Mouse (Mus musculus) liver, embryonic 12.5 days (tissue): ENCODE results near the gene Flt3l. TPM values are rescaled to one million over a fixed set of nuclear protein-coding genes. Genes with fewer than 3 reads are reported as not detected.
A peak's percentile ranks its signal among the peaks of the same experiment; 100 is the strongest.

Source experiments
- ATAC-seq: fragments of 200-750 bp; cut with Nextera tagmentation; 2 replicates; pipeline ENCODE4 v1.8.0; 2017; ENCODE audit warnings: moderate number of reproducible peaks, mild to moderate bottlenecking, moderate library complexity
- H3K27ac ChIP-seq: fragments of 300-500 bp; sonication (generic); 2 replicates; pipeline ENCODE4 v1.5.1; 2016; ENCODE audit warnings: mild to moderate bottlenecking
- H3K27me3 ChIP-seq: fragments of 300-500 bp; sonication (generic); replicated peaks from 2 replicates; pipeline ENCODE4 v1.6.1; 2016; ENCODE audit warnings: mild to moderate bottlenecking, moderate library complexity
- H3K36me3 ChIP-seq: fragments of 300-500 bp; sonication (generic); 2 replicates; pipeline ENCODE4 v1.6.1; 2016; ENCODE audit warnings: mild to moderate bottlenecking, moderate library complexity
- H3K4me1 ChIP-seq: fragments of 300-500 bp; sonication (generic); 2 replicates; pipeline ENCODE4 v1.6.1; 2016
- H3K4me2 ChIP-seq: fragments of 300-500 bp; sonication (generic); 2 replicates; pipeline ENCODE4 v1.6.1; 2016; ENCODE audit warnings: mild to moderate bottlenecking, moderate library complexity
- H3K4me3 ChIP-seq: fragments of 300-500 bp; sonication (generic); 2 replicates; pipeline ENCODE4 v1.5.1; 2016; ENCODE audit warnings: mild to moderate bottlenecking, moderate library complexity
- H3K9ac ChIP-seq: fragments of 300-500 bp; sonication (generic); 2 replicates; pipeline ENCODE4 v1.6.1; 2016; ENCODE audit warnings: mild to moderate bottlenecking, moderate library complexity
- H3K9me3 ChIP-seq: fragments of 300-500 bp; sonication (generic); replicated peaks from 2 replicates; pipeline ENCODE4 v1.6.1; 2016; ENCODE audit warnings: mild to moderate bottlenecking, moderate library complexity
- WGBS: fragments of 180-500 bp; shearing (Covaris S2); methylation state at CpG from one replicate; pipeline ENCODE4 v1.1.7; 2016; ENCODE audit not compliant: insufficient replicate concordance; 5-methylcytosine and 5-hydroxymethylcytosine counted together
- polyA plus RNA-seq: library from polyadenylated mRNA; unstranded; fragments of >200 nt; fragmentation: Nextera tagmentation; extraction: Ambion mirVana; gene quantifications from 2 replicates; pipeline ENCODE4 v1.2.1, GENCODE M21; 2016

The Flt3l gene
- 5.1 and 5.7 TPM in 2 replicates for polyA plus RNA-seq

- WGBS = 2% methylated on average over 29 of the region's 29 CpGs
- Histone ChIP-seq H3K4me3 (peak within 1 kb of the TSS; percentile 75), H3K27ac (peak within 1 kb of the TSS; percentile 83), H3K36me3 (peaks cover 15% of the 10 kb centered on the region), H3K9me3 (no peaks in the 10 kb centered on the region), H3K27me3 (no peaks in the 10 kb centered on the region), H3K9ac (peak within 1 kb of the TSS; percentile 81), H3K4me2 (peak within 1 kb of the TSS; percentile 94), H3K4me1 (peaks cover 65% of the 10 kb centered on the region)
- peak; percentile 77 for ATAC-seq
Measured at GRCm38 (mm10) chr7:45135993-45136567, at the start of gene Flt3l, which contains the start of gene Gm45713. Flt3l (minus strand) TSS chr7:45136432. Gm45713 (minus strand) TSS chr7:45136231.

GRCm38 (mm10) chr7:45185921-45186320, 49.7 kb upstream of the Flt3l start:
- H3K27me3 ChIP-seq = peaks cover 100% of the 10 kb centered on the region
- no peaks in the 10 kb centered on the region for H3K36me3 ChIP-seq
- WGBS = 47% methylated on average over 7 of the region's 7 CpGs
- no peak overlapping the region for H3K27ac ChIP-seq
- no peak overlapping the region for H3K9ac ChIP-seq
- peaks cover 18% of the 10 kb centered on the region for H3K4me1 ChIP-seq
- H3K4me3 ChIP-seq = no peak overlapping the region
- no peak for ATAC-seq
- H3K4me2 ChIP-seq = no peak overlapping the region
- H3K9me3 ChIP-seq = no peaks in the 10 kb centered on the region

- WGBS = 58% methylated on average over 7 of the region's 7 CpGs
- Histone ChIP-seq H3K4me2 (no peak overlapping the region), H3K9me3 (no peaks in the 10 kb centered on the region), H3K4me1 (peaks cover 18% of the 10 kb centered on the region), H3K36me3 (no peaks in the 10 kb centered on the region), H3K27me3 (peaks cover 100% of the 10 kb centered on the region), H3K27ac (no peak overlapping the region), H3K4me3 (no peak overlapping the region), H3K9ac (no peak overlapping the region)
- no peak for ATAC-seq
Measured at GRCm38 (mm10) chr7:45183672-45184071, 47.4 kb upstream of the Flt3l start.

- Histone ChIP-seq H3K9me3 (no peaks in the 10 kb centered on the region), H3K4me3 (peak overlapping the region; percentile 21), H3K4me1 (peaks cover 18% of the 10 kb centered on the region), H3K27me3 (peaks cover 100% of the 10 kb centered on the region), H3K4me2 (peak overlapping the region; percentile 69), H3K27ac (no peak overlapping the region), H3K36me3 (no peaks in the 10 kb centered on the region), H3K9ac (0 out of 2 replicates have a peak overlapping the region, but pooled peaks have one; percentile 7)
- WGBS = 17% methylated on average over 11 of the region's 11 CpGs
- peak; percentile 4; the same call in 1 of the 2 replicates for ATAC-seq
Measured at GRCm38 (mm10) chr7:45182606-45183005, 46.4 kb upstream of the Flt3l start.

GRCm38 (mm10) chr7:45182199-45182601, 46.0 kb upstream of the Flt3l start:
- H3K9ac ChIP-seq = 0 out of 2 replicates have a peak overlapping the region, but pooled peaks have one; percentile 7
- H3K4me3 ChIP-seq = peak overlapping the region; percentile 47
- WGBS = under 1% methylated on average over 34 of the region's 34 CpGs
- H3K36me3 ChIP-seq = no peaks in the 10 kb centered on the region
- peak; percentile 91 for ATAC-seq
- peak overlapping the region; percentile 69 for H3K4me2 ChIP-seq
- H3K27me3 ChIP-seq = peaks cover 100% of the 10 kb centered on the region
- peaks cover 18% of the 10 kb centered on the region for H3K4me1 ChIP-seq
- no peak overlapping the region for H3K27ac ChIP-seq
- H3K9me3 ChIP-seq = no peaks in the 10 kb centered on the region

- Histone ChIP-seq H3K4me3 (peak overlapping the region; percentile 47), H3K4me2 (peak overlapping the region; percentile 69), H3K27ac (no peak overlapping the region), H3K9ac (no peak overlapping the region), H3K36me3 (no peaks in the 10 kb centered on the region), H3K27me3 (peaks cover 100% of the 10 kb centered on the region), H3K4me1 (peaks cover 18% of the 10 kb centered on the region), H3K9me3 (no peaks in the 10 kb centered on the region)
- WGBS = 8% methylated on average over 34 of the region's 35 CpGs
- ATAC-seq = no peak
Measured at GRCm38 (mm10) chr7:45181540-45181939, 45.3 kb upstream of the Flt3l start.

- Histone ChIP-seq H3K9me3 (no peaks in the 10 kb centered on the region), H3K27me3 (peaks cover 100% of the 10 kb centered on the region), H3K4me1 (peaks cover 23% of the 10 kb centered on the region), H3K36me3 (no peaks in the 10 kb centered on the region), H3K4me3 (peak within 1 kb of the TSS; percentile 47), H3K27ac (no peak within 1 kb of the TSS), H3K4me2 (peak within 1 kb of the TSS; percentile 69), H3K9ac (no peak within 1 kb of the TSS)
- no peak for ATAC-seq
- WGBS = 24% methylated on average over 20 of the region's 20 CpGs
Measured at GRCm38 (mm10) chr7:45180896-45181477, 44.8 kb upstream of the Flt3l start, which contains the start of gene Pth2. Pth2 (plus strand) TSS chr7:45180995.

- Histone ChIP-seq H3K9me3 (no peaks in the 10 kb centered on the region), H3K36me3 (no peaks in the 10 kb centered on the region), H3K4me3 (no peak within 1 kb of the TSS), H3K4me1 (peaks cover 23% of the 10 kb centered on the region), H3K27me3 (peaks cover 100% of the 10 kb centered on the region), H3K9ac (no peak within 1 kb of the TSS), H3K27ac (no peak within 1 kb of the TSS), H3K4me2 (no peak within 1 kb of the TSS)
- no peak for ATAC-seq
- 27% methylated on average over 7 of the region's 7 CpGs for WGBS
Measured at GRCm38 (mm10) chr7:45179469-45179868, 43.2 kb upstream of the Flt3l start, which contains the start of gene Gfy. Gfy (minus strand) TSS chr7:45179569.

- WGBS = 22% methylated on average over 7 of the region's 7 CpGs
- Histone ChIP-seq H3K4me1 (peaks cover 23% of the 10 kb centered on the region), H3K9ac (no peak overlapping the region), H3K9me3 (no peaks in the 10 kb centered on the region), H3K4me3 (no peak overlapping the region), H3K27me3 (peaks cover 98% of the 10 kb centered on the region), H3K36me3 (no peaks in the 10 kb centered on the region), H3K4me2 (no peak overlapping the region), H3K27ac (no peak overlapping the region)
- no peak for ATAC-seq
Measured at GRCm38 (mm10) chr7:45178550-45178949, 42.3 kb upstream of the Flt3l start.

GRCm38 (mm10) chr7:45176356-45176755, 40.1 kb upstream of the Flt3l start:
- H3K36me3 ChIP-seq = no peaks in the 10 kb centered on the region
- no peaks in the 10 kb centered on the region; the same call in 1 of the 2 replicates for H3K9me3 ChIP-seq
- 6% methylated on average over 31 of the region's 31 CpGs for WGBS
- H3K4me3 ChIP-seq = no peak overlapping the region; the same call in 1 of the 2 replicates
- H3K27ac ChIP-seq = no peak overlapping the region
- peaks cover 96% of the 10 kb centered on the region for H3K27me3 ChIP-seq
- H3K4me1 ChIP-seq = peaks cover 7% of the 10 kb centered on the region
- ATAC-seq = no peak
- no peak overlapping the region for H3K4me2 ChIP-seq
- H3K9ac ChIP-seq = no peak overlapping the region

- WGBS = 3% methylated on average over 23 of the region's 23 CpGs
- Histone ChIP-seq H3K4me2 (no peak overlapping the region), H3K4me1 (0 out of 2 replicates have a peak, but pooled peaks cover 5% of the 10 kb centered on the region), H3K27me3 (peaks cover 96% of the 10 kb centered on the region), H3K4me3 (no peak overlapping the region; the same call in 1 of the 2 replicates), H3K36me3 (no peaks in the 10 kb centered on the region), H3K27ac (no peak overlapping the region), H3K9me3 (peaks cover 4% of the 10 kb centered on the region; the same call in 1 of the 2 replicates), H3K9ac (no peak overlapping the region)
- no peak for ATAC-seq
Measured at GRCm38 (mm10) chr7:45175929-45176328, 39.7 kb upstream of the Flt3l start.

- ATAC-seq = no peak
- Histone ChIP-seq H3K4me1 (0 out of 2 replicates have a peak, but pooled peaks cover 5% of the 10 kb centered on the region), H3K27ac (no peak overlapping the region), H3K4me2 (no peak overlapping the region), H3K36me3 (no peaks in the 10 kb centered on the region), H3K9ac (no peak overlapping the region), H3K4me3 (no peak overlapping the region), H3K9me3 (peaks cover 9% of the 10 kb centered on the region; the same call in 1 of the 2 replicates), H3K27me3 (peaks cover 96% of the 10 kb centered on the region)
- WGBS = 3% methylated on average over 13 of the region's 13 CpGs
Measured at GRCm38 (mm10) chr7:45175398-45175797, 39.2 kb upstream of the Flt3l start.
